Mouse (Mus musculus) spleen, adult 18-20 months (tissue): ENCODE results near the gene Mreg.
"Not testable (repeated sequence)": the region's sequence is repeated elsewhere in the genome, so short reads cannot be mapped to it uniquely, and the experiment has no call there.

Source experiments
- DNase-seq, 2 experiments: peaks; one replicate each; pipeline ENCODE4 v3.0.0; 2022; ENCODE audit warnings: mixed read lengths in 2 of 2

The Mreg gene

DNA sequence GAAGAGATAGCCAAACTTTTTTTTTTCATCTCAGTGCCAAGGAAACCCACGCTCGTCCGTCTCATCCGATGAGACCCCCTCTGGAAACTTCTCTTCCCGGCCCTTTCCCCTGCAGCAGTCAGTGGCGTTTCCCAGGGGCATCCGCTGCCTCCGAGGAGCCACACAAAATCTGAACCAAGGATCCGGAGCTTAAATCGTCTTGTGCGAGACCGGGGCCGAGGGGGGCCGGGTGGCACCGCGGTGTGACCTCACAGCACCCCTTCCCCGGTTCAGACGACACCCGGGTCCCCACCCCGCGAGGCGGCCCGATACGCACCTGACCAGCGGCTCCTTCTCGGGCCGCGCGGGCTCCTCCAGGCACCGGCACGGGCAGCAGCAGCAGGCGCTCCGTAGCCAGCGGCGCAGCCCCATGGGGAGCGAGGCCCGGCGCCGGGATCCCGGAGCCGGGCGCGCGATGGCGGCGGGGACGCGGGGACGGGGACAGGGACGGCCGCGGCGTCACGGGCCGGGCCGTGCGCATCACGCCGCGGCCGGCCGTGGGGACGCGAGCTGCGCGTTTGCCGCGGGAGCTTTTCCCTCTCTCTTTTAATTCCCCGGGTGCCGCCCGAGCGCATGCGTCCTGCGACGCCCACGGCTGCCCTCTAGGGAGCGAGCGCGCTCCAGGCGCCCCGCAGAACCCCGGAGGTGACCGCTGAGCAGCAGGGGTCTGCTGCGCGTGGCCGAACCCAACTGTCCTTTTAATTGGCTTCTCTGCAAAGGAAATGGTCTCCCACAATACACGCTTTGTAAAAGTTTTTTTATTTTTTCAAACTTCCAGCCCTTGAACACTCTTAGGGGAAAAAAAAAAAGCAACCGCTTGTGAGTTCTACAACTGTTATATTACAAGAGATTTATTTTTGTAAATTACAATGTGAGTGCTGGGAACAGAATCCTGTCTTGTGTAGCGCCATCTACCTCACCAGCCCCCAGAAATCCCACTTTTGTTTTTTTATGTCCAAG is at the start of gene Mreg:
Mreg (minus strand) TSS at position 607 of the 999 bp plus-strand sequence.
- peak; percentile 41 to 51 for DNase-seq

DNA sequence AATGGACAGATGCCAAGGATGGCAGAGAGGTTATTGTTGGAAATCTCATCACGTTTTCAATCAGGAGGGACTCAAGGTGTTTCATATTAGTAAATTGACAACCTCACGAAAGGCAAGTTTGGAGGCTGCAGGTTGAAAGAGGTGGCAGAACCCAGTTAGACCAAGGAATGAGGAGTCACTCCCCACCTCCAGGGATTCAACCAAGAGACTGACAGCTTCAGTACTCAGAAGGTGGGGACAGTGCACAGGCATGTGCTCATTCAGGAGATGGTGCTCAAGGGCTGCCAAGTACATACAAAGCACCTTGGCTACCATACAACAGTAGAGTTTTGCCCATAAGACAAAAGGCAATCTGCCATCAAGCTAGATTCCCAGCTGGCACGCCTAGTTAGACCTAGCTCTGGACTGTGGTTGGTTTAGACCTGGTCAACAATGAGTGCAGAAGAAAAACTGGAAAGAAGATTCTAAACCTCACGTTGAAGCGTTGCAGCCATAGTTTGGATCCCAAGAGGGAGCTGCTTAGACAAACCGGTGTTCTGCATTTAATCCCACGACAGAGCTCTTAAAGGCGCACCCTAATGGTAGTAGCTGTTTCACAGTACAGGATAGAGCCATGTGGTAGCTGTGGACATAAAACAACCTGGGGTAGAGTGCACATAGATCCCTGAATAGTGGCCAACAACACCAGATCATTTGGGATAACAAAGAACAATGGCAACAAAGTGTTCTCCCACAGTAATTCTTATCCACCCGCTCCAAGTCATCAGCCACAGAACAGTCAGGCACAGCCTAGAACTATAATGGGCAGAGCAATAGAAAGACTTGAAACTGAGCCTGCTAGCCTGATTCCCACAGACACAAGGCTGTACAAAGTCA is 44.5 kb upstream of the Mreg start:
- DNase-seq, result no peak

DNA sequence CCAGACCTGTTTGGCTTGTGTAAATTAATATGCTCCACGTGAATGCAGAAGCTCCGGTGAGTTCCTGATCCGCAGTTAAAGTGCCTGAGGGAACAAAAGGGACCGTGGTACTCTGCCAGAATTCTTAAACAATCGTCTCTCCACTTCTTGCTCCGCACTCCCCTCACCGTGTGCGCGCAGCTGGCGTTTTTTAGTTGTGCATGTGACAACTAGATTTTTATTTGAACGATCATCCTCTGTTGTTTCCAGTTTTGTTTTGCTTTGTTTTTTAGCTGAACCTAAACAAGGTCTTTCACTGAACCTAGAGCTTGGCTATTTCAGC is 43.7 kb upstream of the Mreg start:
- DNase-seq, result no peak

GRCm38 (mm10) chr1:72255062-72255853 is 43.2 kb upstream of the Mreg start:
- DNase-seq, result no peak

- DNase-seq, result peak; percentile 76 to 90
These were observed 42.5 kb upstream of the Mreg start for GRCm38 (mm10) chr1:72254545-72255061.

DNA sequence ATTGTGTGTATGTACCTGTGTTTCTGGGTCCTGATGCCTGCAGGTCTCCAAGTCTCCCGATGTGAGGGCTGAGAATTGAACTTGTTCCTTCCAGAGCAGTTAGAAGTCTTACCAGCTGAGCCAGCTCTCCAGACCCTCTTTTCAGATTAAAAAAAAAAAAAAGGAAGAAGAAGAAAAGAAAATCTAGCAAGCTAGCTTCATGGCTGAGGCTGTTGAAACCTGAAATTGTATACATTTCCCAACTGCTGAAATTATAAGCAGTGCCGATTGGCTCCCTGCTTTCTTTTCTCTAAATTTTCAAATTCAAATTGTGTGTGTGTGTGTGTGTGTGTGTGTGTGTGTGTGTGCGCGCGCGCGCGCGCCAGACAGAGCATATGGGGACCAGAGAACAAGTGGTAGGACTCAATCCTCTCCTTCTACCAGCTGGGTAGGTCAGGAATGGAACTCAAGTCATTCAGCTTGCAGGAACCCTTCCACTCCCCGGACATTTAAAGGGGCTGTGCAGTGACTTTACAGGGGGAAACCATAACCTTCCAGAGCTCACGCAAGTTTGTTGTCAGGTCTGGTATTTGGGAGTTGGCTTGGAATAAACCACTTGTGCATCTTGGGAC is 41.9 kb upstream of the Mreg start:
- DNase-seq, result peak in 1 of 2 experiments; percentile 19

- no peak for DNase-seq
These were observed 39.7 kb upstream of the Mreg start for GRCm38 (mm10) chr1:72251806-72252205.

DNA sequence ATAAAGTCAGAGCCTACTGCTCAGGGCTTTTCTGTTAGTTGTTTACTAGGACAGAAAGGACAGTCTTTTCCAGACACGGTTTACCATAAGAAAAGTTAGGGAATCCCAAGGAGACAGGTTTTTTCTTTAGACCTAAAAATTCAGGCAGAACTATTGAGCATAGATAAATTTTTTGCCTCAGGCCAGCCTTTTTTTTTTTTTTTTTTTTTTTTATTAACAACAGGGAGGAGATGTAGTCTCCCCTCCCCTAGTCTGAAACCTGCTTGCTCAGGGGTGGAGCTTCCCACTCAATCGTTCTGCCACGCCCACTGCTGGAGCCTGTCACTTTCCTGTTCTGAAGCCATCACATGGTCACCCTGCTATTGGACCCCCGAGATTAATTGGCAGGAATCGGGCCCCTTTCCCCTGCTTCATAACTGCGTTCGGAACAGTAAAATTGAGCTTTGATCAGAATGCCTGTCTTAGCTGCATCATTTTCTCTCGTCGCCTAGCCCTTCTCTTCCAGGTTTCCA is 36.2 kb upstream of the Mreg start:
- not testable (repeated sequence) for DNase-seq

DNA sequence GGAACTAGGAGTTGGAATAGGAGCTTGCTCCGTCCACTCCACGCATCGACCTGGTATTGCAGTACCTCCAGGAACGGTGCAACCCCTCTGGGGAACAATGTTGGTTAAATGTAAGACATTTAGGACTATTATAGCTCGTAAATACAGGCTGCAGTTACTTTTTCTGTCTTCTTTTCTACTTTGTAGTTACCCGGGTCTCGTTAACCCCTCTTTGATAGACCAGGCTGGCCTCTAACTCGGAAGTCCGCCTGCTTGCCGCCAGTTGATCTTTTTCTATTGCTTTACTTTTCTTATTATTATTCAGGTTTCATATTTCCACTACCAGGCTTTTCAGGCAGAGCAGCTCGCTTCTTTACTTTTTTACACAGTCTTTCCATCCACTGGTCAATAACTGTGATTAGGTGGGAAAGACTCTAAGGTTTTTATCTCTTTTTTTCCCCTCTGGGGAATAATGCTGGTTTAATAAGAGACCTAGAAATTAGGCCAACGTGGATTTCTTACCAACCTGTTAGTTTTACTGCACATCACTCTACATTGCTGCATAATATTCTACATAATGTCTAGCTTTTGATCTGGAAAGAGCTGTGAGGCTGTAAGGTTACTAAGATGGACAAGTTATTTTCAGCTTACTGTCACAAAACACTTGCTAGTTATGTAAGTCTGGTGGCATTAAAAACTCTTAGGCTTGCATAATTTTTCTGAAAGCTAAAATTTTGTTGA is 32.4 kb upstream of the Mreg start:
- DNase-seq, result no peak

DNA sequence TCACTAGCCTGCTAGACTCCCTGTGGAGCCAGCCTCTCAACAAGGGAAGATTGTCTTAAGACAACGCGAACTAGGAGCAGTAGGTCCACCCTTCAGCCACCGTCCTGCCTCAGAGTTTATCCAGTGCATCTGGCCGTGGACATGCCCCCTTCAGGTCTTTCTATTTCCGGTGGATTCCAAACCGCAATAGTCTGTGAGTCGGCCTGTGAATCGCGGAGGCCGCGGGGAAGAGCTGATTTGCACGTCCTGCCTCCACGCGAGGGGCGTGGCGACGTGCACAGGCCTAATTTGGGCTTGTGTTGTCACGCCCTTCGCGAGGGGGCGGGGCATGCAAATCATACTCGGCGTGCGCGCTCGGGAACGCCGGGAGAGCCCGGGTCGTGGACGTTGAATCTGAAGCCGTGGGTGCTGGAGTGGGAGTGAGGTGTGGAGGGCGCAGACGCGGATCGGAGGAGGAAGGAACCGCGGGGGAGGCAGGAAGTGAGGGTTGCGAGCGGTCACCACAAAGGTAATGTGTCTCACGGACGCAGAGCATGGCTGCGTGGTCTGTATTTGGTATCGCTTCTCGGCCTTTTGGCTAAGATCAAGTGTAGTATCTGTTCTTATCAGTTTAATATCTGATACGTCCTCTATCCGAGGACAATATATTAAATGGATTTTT is 31.7 kb upstream of the Mreg start:
- peak; percentile 92 to 97 for DNase-seq

GRCm38 (mm10) chr1:72242581-72243143 is 30.6 kb upstream of the Mreg start:
- no peak for DNase-seq

DNA sequence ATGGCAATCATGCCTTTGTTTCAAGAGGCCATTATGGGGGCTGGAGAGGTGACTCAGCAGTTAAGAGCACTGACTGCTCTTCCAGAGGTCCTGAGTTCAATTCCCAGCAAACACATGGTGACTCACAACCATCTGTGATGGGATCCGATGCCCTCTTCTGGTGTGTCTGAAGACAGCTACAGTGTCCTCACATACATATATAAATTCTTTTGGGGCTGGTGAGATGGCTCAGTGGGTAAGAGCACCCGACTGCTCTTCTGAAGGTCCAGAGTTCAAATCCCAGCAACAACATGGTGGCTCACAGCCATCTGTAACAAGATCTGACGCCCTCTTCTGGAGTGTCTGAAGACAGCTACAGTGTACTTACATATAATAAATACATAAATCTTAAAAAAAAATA is 27.0 kb upstream of the Mreg start:
- DNase-seq, result not testable (repeated sequence)

DNA sequence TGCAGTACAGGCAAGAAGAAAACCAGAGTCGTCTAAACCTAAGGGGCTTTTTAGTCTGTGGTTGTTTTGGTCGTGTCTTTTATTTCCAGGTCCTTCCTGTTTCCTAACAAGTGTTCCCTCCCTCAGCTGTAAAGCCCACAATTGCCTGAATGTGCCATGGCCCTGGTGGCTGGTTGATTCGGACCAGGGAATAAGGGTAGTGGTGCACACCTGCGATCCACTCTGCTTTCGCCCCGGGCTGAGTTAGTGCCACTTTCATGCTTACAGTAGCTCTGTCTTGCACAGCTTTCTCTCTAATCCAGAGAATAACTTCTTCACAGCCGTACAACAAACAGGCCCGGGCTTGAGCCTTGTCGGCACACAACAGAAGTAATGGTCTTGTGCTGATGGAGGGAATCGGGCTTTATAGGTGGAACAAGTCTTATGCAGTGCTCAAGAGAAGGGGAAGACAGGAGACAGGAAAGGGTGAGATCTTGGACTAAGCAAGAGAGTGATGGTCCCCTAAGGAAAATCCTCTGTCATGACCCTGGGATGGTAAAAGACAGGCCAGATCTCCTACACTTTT is 26.0 kb upstream of the Mreg start:
- no peak for DNase-seq

- no peak for DNase-seq
These were observed 25.1 kb upstream of the Mreg start for GRCm38 (mm10) chr1:72237007-72237775.

DNA sequence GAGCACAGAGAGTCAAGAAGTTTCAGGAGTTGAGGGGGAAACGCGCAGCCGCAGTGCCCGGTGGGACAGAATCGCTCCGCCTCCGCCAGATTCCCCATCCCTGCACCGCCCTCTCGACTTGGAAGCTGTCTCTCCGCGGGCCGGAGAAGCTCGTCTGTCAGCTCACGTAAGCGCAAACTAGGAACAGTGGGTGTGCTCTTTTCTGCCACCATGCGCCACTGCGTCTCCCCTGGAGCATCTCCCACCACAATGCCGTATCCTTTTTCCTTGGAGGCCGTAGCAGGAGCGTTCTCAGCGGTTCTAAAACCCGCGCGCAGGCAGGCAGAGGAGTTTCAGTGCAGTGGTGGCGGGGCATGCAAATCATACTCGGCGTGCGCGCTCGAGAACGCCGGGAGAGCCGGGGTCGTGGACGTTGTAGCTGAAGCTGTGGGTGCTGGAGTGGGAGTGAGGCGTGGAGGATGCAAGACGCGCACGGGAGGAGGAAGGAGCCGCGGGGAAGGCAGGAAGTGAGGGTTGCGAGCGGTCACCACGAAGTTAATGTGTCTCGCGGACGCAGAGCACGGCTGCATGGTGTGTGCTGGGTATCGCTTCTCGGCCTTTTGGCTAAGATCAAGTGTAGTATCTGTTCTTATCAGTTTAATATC is 24.4 kb upstream of the Mreg start:
- peak; percentile 51 to 64 for DNase-seq

- not testable (repeated sequence) for DNase-seq
These were observed 20.5 kb upstream of the Mreg start for GRCm38 (mm10) chr1:72232592-72232991.

DNA sequence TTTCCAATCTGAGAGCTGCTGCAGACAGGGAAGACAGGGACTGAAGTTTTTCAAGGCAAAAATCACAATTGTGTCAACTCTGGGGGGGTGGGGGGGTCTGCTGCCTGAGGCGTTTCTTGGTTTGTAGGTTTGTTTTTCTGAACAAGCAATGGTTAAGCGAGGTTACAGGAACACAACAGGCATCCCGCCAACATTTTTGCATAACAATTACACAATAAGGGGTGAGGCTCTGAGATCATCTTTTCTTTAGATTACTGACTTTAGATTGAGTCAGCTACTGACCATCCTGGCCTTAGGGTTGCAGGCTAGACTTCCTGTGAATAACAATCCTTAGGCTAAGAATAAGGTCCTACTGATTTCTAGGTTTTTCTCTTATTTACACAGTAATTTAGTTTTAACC is 16.9 kb upstream of the Mreg start:
- no peak for DNase-seq

DNA sequence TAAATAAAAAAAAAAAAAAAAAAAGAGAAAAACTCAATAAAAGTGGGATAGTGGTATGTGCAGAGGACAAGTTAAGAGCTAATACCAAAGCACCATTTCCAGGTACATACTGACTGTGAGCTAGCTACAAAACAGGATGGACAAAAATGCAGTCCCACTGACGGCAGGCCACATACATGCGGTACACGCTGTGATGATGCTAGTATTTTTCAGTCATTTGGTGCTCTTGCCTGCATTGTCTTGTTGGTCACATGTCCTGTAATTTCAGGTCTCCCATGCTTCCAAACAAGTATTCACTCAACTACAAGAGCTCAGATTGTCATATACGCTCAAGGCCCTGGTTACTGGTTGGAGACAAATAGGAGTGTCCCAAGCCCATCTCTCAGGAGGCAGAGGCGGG is 15.4 kb upstream of the Mreg start:
- DNase-seq, result no peak
